Mouse (Mus musculus) liver, embryonic 14.5 days (tissue): ENCODE measurements around the gene Gm48551. TPM values are rescaled to one million over a fixed set of nuclear protein-coding genes. Genes with fewer than 3 reads are reported as not detected.
A peak's percentile ranks its signal among the peaks of the same experiment; 100 is the strongest.

Experiments used
- ATAC-seq: fragments of 200-750 bp; cut with Nextera tagmentation; 2 replicates; pipeline ENCODE4 v1.8.0; 2017; ENCODE audit warnings: moderate number of reproducible peaks, mild to moderate bottlenecking, moderate library complexity; ENCODE audit not compliant: insufficient read depth
- DNase-seq, 3 experiments: peaks; one replicate each; pipeline ENCODE4 v3.0.0-alpha.2; 2012 to 2013; ENCODE audit warnings: low read depth in 3 of 3, low spot score in 3 of 3
- H3K27ac ChIP-seq: fragments of 300-500 bp; sonication (generic); 2 replicates; pipeline ENCODE4 v1.5.1; 2014; ENCODE audit warnings: moderate library complexity, mild to moderate bottlenecking, control low read depth, inconsistent platforms
- H3K27me3 ChIP-seq: fragments of 300-500 bp; sonication (generic); 2 replicates; pipeline ENCODE4 v1.6.1; 2014; ENCODE audit warnings: mild to moderate bottlenecking, low read length, moderate library complexity; ENCODE audit not compliant: control insufficient read depth, insufficient read depth
- H3K36me3 ChIP-seq: fragments of 300-500 bp; sonication (generic); replicated peaks from 2 replicates; pipeline ENCODE4 v1.6.1; 2014; ENCODE audit warnings: low read depth; ENCODE audit not compliant: control insufficient read depth, insufficient read depth
- H3K4me1 ChIP-seq, 2 experiments: fragments of 200-500 bp in 1 of 2; fragments of 300-500 bp in 1 of 2; sonication (generic) in 1 of 2; replicated peaks; 2 replicates each; pipeline ENCODE4 v1.6.1; 2012 to 2014; ENCODE audit warnings: antibody characterized with exemption in 1 of 2, inconsistent platforms in 1 of 2, low read length in 1 of 2; ENCODE audit not compliant: control insufficient read depth in 2 of 2, insufficient read depth in 2 of 2
- H3K4me2 ChIP-seq: fragments of 300-500 bp; sonication (generic); 2 replicates; pipeline ENCODE4 v1.6.1; 2014; ENCODE audit warnings: low read depth, mild to moderate bottlenecking, control low read depth, moderate library complexity
- H3K4me3 ChIP-seq, 2 experiments: fragments of 200-500 bp in 1 of 2; fragments of 300-500 bp in 1 of 2; sonication (generic) in 1 of 2; 2 replicates each; pipeline ENCODE4 v1.5.1; 2012 to 2014; ENCODE audit warnings: low read depth in 2 of 2, low read length in 2 of 2, mild to moderate bottlenecking in 2 of 2, control low read depth in 1 of 2, inconsistent platforms in 1 of 2, moderate library complexity in 1 of 2; ENCODE audit not compliant: insufficient read depth in 1 of 2
- H3K9ac ChIP-seq: fragments of 300-500 bp; sonication (generic); replicated peaks from 2 replicates; pipeline ENCODE4 v1.6.1; 2014; ENCODE audit warnings: mild to moderate bottlenecking, control low read depth, moderate library complexity
- H3K9me3 ChIP-seq: fragments of 300-500 bp; sonication (generic); 2 replicates; pipeline ENCODE4 v1.6.1; 2016; ENCODE audit warnings: low read length, mixed read lengths; ENCODE audit not compliant: control insufficient read depth
- CTCF ChIP-seq: IDR thresholded peaks from 2 replicates; pipeline ENCODE4 v1.5.1; 2016; ENCODE audit warnings: antibody characterized with exemption, low read depth, control low read depth
- EP300 ChIP-seq: IDR thresholded peaks from 2 replicates; pipeline ENCODE4 v1.6.1; 2016; ENCODE audit warnings: antibody characterized with exemption, low read depth
- WGBS: fragments of 180-500 bp; shearing (Covaris S2); extraction: QIAGEN DNeasy Blood & Tissue Kit; methylation state at CpG from one replicate; pipeline ENCODE4 v1.1.7; 2014; ENCODE audit not compliant: insufficient replicate concordance; 5-methylcytosine and 5-hydroxymethylcytosine counted together
- polyA plus RNA-seq, 2 experiments: library from polyadenylated mRNA; depleted of rRNA in 1 of 2; stranded (reverse) in 1 of 2; unstranded in 1 of 2; fragments of >200 nt; fragmentation: Nextera tagmentation in 1 of 2; extraction: Ambion mirVana in 1 of 2; gene quantifications; 2 replicates each; pipeline versions ENCODE4 v1.2.1 to v1.2.3; 2012 to 2014

The Gm48551 gene
- polyA plus RNA-seq, 2 experiments, result 0.47 to 1.0 TPM

GRCm38 (mm10) chr10:81341333-81341949, 42.8 kb upstream of the Gm48551 start:
- Histone ChIP-seq H3K4me1 (peaks cover 9 to 12% of the 10 kb centered on the region in 2 experiments), H3K9ac (no peak overlapping the region), H3K9me3 (no peaks in the 10 kb centered on the region), H3K36me3 (no peaks in the 10 kb centered on the region), H3K4me2 (no peak overlapping the region), H3K27ac (no peak overlapping the region), H3K27me3 (peaks cover 41% of the 10 kb centered on the region), H3K4me3 (no peak overlapping the region)
- no peak for ATAC-seq
- DNase-seq, result no peak
- WGBS, result 36% methylated on average over 16 of the region's 16 CpGs
- TF ChIP-seq EP300, result no peak
- TF ChIP-seq CTCF, result peak; percentile 91

GRCm38 (mm10) chr10:81342686-81343505, 41.4 kb upstream of the Gm48551 start, which contains the start of gene Gipc3:
Gipc3 (minus strand) TSS chr10:81343266.
- Histone ChIP-seq H3K9me3 (no peaks in the 10 kb centered on the region), H3K27me3 (peaks cover 41% of the 10 kb centered on the region), H3K36me3 (no peaks in the 10 kb centered on the region; the same call in 1 of the 2 replicates), H3K4me1 (peaks cover 19% of the 10 kb centered on the region in 2 experiments), H3K27ac (no peak within 1 kb of the TSS), H3K4me3 (peak within 1 kb of the TSS in 1 of 2 experiments; percentile 48; a peak in 3 of 4 replicates), H3K4me2 (peak within 1 kb of the TSS; percentile 59), H3K9ac (0 out of 2 replicates have a peak within 1 kb of the TSS, but pooled peaks have one; percentile 9)
- ATAC-seq (no peak), DNase-seq (no peak)
- TF ChIP-seq CTCF (no peak), EP300 (no peak)
- WGBS, result 6% methylated on average over 57 of the region's 67 CpGs

DNA sequence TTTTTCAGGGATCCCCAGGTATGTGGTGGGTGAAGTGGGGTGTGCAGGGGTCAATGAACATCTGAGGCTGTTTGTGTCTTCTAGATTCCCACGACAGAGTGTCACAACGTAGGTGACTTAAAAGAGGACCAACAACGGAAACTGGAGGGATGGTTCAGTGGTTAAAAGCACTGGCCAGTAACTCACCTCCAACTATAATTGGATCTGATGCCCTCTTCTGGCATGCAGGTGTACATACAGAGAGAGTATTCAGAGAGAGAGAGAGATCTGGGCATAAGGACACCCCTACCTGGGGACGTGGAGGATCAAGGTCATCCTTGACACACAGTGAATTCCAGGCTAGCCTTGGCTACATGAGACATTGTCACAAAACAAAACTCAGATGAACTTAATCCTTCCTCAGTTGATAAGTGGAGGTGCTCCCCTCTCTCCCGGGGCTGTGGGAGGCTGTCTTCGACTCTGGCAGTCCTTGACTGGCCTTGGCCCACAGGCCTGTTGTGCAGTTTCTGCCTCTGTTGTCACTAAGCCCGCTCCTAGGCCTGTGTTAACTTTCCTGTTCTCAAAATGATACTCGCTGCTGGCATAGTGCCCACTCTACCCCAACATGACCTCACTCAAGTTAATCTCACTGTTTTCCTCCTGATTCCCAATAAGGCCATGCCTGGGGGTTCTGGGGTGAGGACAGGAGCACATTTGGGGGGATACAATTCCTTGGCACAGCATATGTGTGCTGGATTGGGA, 39.7 kb upstream of the Gm48551 start:
- DNase-seq (no peak), ATAC-seq (no peak)
- no peak overlapping the region for H3K9ac ChIP-seq
- H3K36me3 ChIP-seq, result peaks cover 4% of the 10 kb centered on the region
- TF ChIP-seq CTCF (peak; percentile 47), EP300 (no peak)
- H3K9me3 ChIP-seq, result no peaks in the 10 kb centered on the region
- peaks cover 28 to 29% of the 10 kb centered on the region in 2 experiments for H3K4me1 ChIP-seq
- no peak overlapping the region for H3K27ac ChIP-seq
- no peak overlapping the region for H3K4me2 ChIP-seq
- WGBS, result 41% methylated on average over 8 of the region's 8 CpGs
- peaks cover 41% of the 10 kb centered on the region for H3K27me3 ChIP-seq
- no peak overlapping the region for H3K4me3 ChIP-seq

- Histone ChIP-seq H3K9me3 (no peaks in the 10 kb centered on the region), H3K36me3 (peaks cover 4% of the 10 kb centered on the region), H3K27me3 (peaks cover 41% of the 10 kb centered on the region), H3K27ac (no peak overlapping the region), H3K9ac (no peak overlapping the region), H3K4me2 (no peak overlapping the region), H3K4me1 (peaks cover 29 to 32% of the 10 kb centered on the region in 2 experiments), H3K4me3 (no peak overlapping the region)
- 57% methylated on average over 4 of the region's 4 CpGs for WGBS
- TF ChIP-seq EP300 (no peak), CTCF (no peak)
- ATAC-seq (no peak), DNase-seq (no peak)
Measured at GRCm38 (mm10) chr10:81345162-81345534, 39.1 kb upstream of the Gm48551 start.
